Mouse (Mus musculus) lung, postnatal 25 days (tissue): Measurements from ENCODE around the gene Plet1.

Source experiments
- DNase-seq: peaks from one replicate; pipeline ENCODE4 v3.0.0; 2022; ENCODE audit warnings: low spot score

Gene Plet1

GRCm38 (mm10) chr9:50536603-50537135 is 42.3 kb downstream of the Plet1 start:
- no peak for DNase-seq

GRCm38 (mm10) chr9:50537295-50537694 is 43.0 kb downstream of the Plet1 start:
- no peak for DNase-seq

DNA sequence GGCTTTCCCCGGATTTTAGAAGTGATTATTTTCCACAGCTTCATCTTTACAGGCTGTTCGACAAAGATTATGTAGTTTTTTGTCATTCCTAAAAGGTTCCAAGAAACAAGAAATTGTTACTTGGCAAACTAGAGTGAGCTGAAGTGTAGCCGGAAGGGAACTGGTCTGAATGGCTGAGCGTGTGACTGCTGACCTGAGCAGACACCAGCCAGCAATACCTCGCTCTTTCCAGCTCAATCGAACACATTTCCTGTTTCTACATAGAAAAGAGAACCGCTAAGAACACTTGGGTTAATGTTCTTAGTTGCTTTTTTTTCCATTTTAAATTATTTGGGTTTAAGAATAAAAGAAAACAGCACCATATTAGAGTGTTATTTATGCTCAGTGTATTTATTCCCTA is 45.8 kb downstream of the Plet1 start:
- DNase-seq = no peak

DNA sequence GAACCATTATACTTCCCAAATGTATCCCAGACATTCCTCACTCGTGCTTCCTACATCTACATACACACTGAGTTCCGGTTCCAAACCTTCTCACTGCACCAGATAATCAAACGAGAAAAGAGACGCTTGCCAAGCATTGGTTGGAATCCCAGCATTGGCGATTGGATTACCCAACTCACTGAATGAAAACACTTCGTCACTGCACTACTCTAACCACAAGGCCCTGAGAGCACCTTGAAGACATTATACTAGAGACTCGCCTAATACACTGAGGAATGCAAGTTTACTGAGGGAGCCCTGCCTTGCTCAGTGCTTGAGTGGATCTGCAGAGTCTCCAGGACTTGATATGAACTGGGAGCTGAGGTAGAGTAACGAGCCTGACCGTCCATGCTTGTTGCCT is 48.1 kb downstream of the Plet1 start:
- DNase-seq = no peak

DNA sequence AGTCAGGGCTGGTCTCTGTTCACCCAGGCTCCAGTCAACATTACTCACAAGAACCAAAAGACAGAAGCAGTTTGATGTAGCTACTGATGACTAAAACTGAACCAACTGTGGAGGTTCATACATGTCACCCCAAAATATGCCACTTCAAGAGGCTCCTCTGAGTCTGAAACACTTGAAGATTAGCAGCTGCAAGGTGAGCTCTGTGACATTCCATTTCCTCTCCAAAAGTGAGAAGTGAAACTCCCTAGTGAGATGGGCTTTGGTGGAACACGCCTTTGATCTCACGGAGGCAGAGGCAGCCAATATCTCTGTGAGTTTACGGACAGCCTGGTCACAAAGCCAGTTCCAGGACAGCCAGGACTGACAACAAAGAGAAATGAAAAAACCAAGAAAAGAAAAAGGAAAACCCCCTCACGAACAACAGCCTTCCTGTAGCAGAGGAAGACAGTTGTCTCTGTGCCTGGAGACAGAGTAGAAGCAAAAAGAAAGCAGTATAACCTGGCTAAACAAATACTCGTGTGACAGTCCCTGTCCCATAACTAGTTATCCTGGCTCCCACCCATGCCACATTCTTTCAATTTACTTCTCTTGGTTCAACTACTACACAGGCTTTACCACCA is 53.6 kb downstream of the Plet1 start:
- no peak for DNase-seq

DNA sequence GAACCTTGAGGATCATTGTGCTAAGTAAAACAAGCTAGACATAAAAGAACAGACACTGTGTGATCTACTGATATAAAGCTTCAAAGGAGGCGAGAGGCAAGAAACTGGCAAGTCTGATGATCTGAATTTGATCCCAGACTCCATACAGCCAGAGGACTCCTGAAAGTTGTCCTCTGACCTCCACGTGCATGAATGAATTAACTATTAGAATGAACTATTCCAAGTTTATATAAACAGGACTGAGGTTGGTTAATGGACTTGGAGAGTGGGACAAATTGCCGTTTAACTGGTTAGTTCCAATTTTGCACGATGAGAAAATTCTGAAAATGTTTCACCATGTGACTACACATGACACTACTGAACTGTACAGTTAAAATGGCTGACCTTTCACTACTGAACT is 54.6 kb downstream of the Plet1 start:
- DNase-seq = no peak

- DNase-seq = no peak
Observed at GRCm38 (mm10) chr9:50552206-50552605, 57.9 kb downstream of the Plet1 start.

DNA sequence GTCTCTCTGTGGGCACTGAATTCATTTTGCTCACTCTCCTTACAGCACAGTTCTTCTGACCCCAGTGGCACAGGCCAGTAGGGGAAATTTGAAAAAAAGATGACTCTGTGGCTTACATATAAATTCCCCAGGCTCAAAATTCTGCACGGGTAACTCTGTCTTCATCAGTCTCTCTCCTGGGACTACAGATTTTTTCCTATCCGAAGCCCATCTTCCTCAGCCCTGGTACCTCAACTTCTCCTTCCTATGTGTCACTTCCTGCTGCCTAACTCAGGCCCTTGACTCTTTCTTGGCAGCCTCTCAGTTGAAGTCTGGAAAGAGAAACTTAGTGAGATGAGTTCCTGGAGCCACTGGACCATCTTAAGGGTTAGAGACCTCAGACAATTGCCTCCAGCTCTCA is 59.2 kb downstream of the Plet1 start:
- DNase-seq = no peak

- DNase-seq = peak; percentile 45
Observed at GRCm38 (mm10) chr9:50554241-50555093, 60.1 kb downstream of the Plet1 start, which contains the start of gene Il18. Il18 (plus strand) TSS chr9:50554827.

DNA sequence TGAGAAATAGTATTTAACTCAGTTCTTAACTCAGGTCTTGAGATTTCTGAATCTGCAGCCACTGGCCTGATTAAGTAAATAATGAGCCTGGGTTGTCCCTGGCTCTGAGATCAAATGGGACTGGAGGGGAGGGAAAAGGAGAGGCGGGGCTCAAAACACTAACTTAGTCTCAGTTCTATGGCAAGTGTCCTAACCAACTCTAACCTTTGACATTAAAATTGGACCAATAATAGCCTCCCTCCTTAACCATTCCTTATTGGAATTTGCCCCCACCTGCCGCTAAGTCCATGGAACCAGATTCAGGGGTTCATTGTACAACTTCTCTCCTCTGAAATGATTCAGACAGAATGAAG is 60.7 kb downstream of the Plet1 start, which contains the start of gene Bco2:
TSS of gene Bco2 (minus strand) at position 88 of the 353 bp plus-strand sequence.
- no peak for DNase-seq
